Mouse (Mus musculus) T-cell, adult 2 months (primary cell): ENCODE measurements around the gene Epb41l3.

Experiments
- DNase-seq: peaks from one replicate; pipeline ENCODE4 v3.0.0; 2022; ENCODE audit warnings: low spot score

The Epb41l3 gene

GRCm38 (mm10) chr17:69075501-69076237, at the start of gene Epb41l3:
Gene Epb41l3 (plus strand): TSS chr17:69075683.
- DNase-seq = no peak

- DNase-seq = no peak
Measured at GRCm38 (mm10) chr17:69038760-69039675, 36.5 kb upstream of the Epb41l3 start.

- DNase-seq = no peak
Measured at GRCm38 (mm10) chr17:69041516-69041915, 34.0 kb upstream of the Epb41l3 start.

GRCm38 (mm10) chr17:69048826-69049225, 26.7 kb upstream of the Epb41l3 start:
- no peak for DNase-seq

GRCm38 (mm10) chr17:69054029-69054428, 21.5 kb upstream of the Epb41l3 start:
- DNase-seq = no peak

- no peak for DNase-seq
Measured at GRCm38 (mm10) chr17:69059760-69060159, 15.7 kb upstream of the Epb41l3 start.

- DNase-seq = no peak
Measured at GRCm38 (mm10) chr17:69060388-69060787, 15.1 kb upstream of the Epb41l3 start.

- DNase-seq = no peak
Measured at GRCm38 (mm10) chr17:69061883-69062745, 13.4 kb upstream of the Epb41l3 start.

- no peak for DNase-seq
Measured at GRCm38 (mm10) chr17:69067937-69068739, 7.3 kb upstream of the Epb41l3 start.

GRCm38 (mm10) chr17:69074095-69074494, 1.4 kb upstream of the Epb41l3 start:
- DNase-seq = no peak

GRCm38 (mm10) chr17:69076238-69076625, 749 bp downstream of the Epb41l3 start:
- no peak for DNase-seq

- no peak for DNase-seq
Measured at GRCm38 (mm10) chr17:69076747-69077543, 1.5 kb downstream of the Epb41l3 start.

- no peak for DNase-seq
Measured at GRCm38 (mm10) chr17:69077544-69077920, 2.0 kb downstream of the Epb41l3 start.

- DNase-seq = no peak
Measured at GRCm38 (mm10) chr17:69082316-69082715, 6.8 kb downstream of the Epb41l3 start.

- DNase-seq = no peak
Measured at GRCm38 (mm10) chr17:69091618-69092017, 16.1 kb downstream of the Epb41l3 start.

GRCm38 (mm10) chr17:69097068-69097467, 21.6 kb downstream of the Epb41l3 start:
- no peak for DNase-seq

GRCm38 (mm10) chr17:69097955-69098354, 22.5 kb downstream of the Epb41l3 start:
- no peak for DNase-seq

GRCm38 (mm10) chr17:69103326-69103725, 27.8 kb downstream of the Epb41l3 start:
- DNase-seq = no peak

GRCm38 (mm10) chr17:69105035-69105798, 29.7 kb downstream of the Epb41l3 start:
- no peak for DNase-seq
